Mouse (Mus musculus): ENCODE measurements around the gene Tmem260.

GRCm38 (mm10) chr14:48530629-48531028 is 84.7 kb downstream of the Tmem260 start:
- TF ChIP-seq POLR2A (IDR thresholded peaks at IDR 0.05; ENCODE audit: control insufficient read depth, low read depth, low read length) (no peak), CTCF (IDR thresholded peaks at IDR 0.05; ENCODE audit: control insufficient read depth, insufficient read depth, insufficient replicate concordance, low read depth, low read length) (no peak)
